Mouse (Mus musculus): ENCODE results near the gene Wdr75. TPM values are rescaled to one million over a fixed set of nuclear protein-coding genes. Genes with fewer than 3 reads are reported as not detected.

Wdr75 gene
- polyA plus RNA-seq, 1 experiment: 25.2 TPM

DNA sequence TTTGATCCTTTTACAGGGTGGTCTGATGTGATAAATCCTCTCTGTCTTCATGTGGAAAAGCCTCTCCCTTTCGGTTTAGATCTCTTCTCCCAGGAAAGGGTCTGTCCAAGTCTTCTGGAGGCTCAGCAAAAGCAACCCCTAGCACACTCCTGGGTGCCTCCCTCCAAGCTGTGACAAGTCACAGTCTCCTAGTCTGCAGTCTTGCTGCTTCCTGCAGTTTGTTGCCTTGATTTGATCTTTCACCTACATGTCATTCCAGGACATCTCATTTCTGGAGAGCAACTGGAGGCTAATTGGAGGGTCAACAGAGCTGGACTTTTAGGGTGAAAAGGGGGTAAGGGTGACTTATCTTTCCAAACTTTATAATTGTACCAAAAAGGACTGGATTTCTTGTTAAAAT is 70.3 kb downstream of the Wdr75 start:
- Histone ChIP-seq H3K79me2 (ENCODE audit: control insufficient read depth, insufficient read depth) (no peaks in the 10 kb centered on the region), H3K4me3 (no peak overlapping the region), H3K27me3 (ENCODE audit: control insufficient read depth, insufficient read depth, insufficient read length) (no peaks in the 10 kb centered on the region), H3K36me3 (ENCODE audit: control insufficient read depth, insufficient read depth) (no peaks in the 10 kb centered on the region), H3ac (ENCODE audit: control insufficient read depth, insufficient read length) (no peak overlapping the region), H3K4me2 (ENCODE audit: low read depth) (no peak overlapping the region)
- TF ChIP-seq POLR2AphosphoS2 (IDR thresholded peaks at IDR 0.05; ENCODE audit: insufficient read length, low read depth): no peak
- no peak for TF ChIP-seq REST (IDR thresholded peaks at IDR 0.05; ENCODE audit: insufficient read depth, insufficient read length)
- no peak for TF ChIP-seq CEBPB (IDR thresholded peaks at IDR 0.05; ENCODE audit: insufficient read depth, poor library complexity, severe bottlenecking)
- no peak for TF ChIP-seq POLR2A (IDR thresholded peaks at IDR 0.05; ENCODE audit: insufficient read length, low read depth)

DNA sequence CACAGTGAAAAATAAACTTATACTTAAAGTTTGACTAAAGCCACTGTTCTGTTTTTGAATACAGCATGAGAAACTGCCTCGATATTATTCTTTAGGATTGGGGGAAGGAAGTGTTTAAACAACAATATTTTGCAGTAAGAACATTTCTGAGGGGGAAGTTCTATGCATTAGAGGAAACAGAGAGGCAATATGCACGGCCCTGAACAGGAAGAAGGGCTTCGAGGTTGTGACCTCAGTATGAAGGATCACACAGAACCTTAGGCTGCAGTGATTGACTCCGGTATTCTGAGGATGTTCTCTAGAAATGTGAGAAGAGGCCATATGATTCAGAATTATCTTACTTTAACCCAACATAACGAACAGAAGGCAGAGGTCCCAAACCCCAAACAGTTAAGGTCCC is 70.8 kb downstream of the Wdr75 start:
- Histone ChIP-seq H3K4me3 (no peak overlapping the region), H3K36me3 (ENCODE audit: control insufficient read depth, insufficient read depth) (no peaks in the 10 kb centered on the region), H3K27me3 (ENCODE audit: control insufficient read depth, insufficient read depth, insufficient read length) (no peaks in the 10 kb centered on the region), H3K4me2 (ENCODE audit: low read depth) (no peak overlapping the region), H3K79me2 (ENCODE audit: control insufficient read depth, insufficient read depth) (no peaks in the 10 kb centered on the region), H3ac (ENCODE audit: control insufficient read depth, insufficient read length) (no peak overlapping the region)
- TF ChIP-seq USF1 (IDR thresholded peaks at IDR 0.05; ENCODE audit: low read depth) (no peak), E2F4 (IDR thresholded peaks at IDR 0.05; ENCODE audit: insufficient read depth) (no peak), POLR2AphosphoS2 (IDR thresholded peaks at IDR 0.05; ENCODE audit: insufficient read length, low read depth) (no peak)

GRCm38 (mm10) chr1:45866288-45867018 is 71.5 kb downstream of the Wdr75 start:
- H3K4me2 ChIP-seq (ENCODE audit: low read depth): no peak overlapping the region
- no peaks in the 10 kb centered on the region for H3K79me2 ChIP-seq (ENCODE audit: control insufficient read depth, insufficient read depth)
- H3K36me3 ChIP-seq (ENCODE audit: control insufficient read depth, insufficient read depth): no peaks in the 10 kb centered on the region
- H3K27me3 ChIP-seq (ENCODE audit: control insufficient read depth, insufficient read depth, insufficient read length): no peaks in the 10 kb centered on the region
- no peak overlapping the region for H3K4me3 ChIP-seq
- TF ChIP-seq TCF12 (IDR thresholded peaks at IDR 0.05; ENCODE audit: insufficient read depth, poor library complexity, severe bottlenecking): no peak
- no peak for TF ChIP-seq MAX (IDR thresholded peaks at IDR 0.05; ENCODE audit: low read depth)
- TF ChIP-seq USF1 (IDR thresholded peaks at IDR 0.05; ENCODE audit: low read depth): no peak
- TF ChIP-seq REST (IDR thresholded peaks at IDR 0.05; ENCODE audit: insufficient read depth, insufficient read length): no peak
- no peak for TF ChIP-seq CEBPB (IDR thresholded peaks at IDR 0.05; ENCODE audit: insufficient read depth, poor library complexity, severe bottlenecking)
- TF ChIP-seq TCF3 (IDR thresholded peaks at IDR 0.05; ENCODE audit: insufficient read length, low read depth): no peak
- no peak for TF ChIP-seq MYOG (IDR thresholded peaks at IDR 0.05; ENCODE audit: control insufficient read depth in 1 of 3, insufficient read depth in 1 of 3, insufficient read length in 2 of 3, low read depth in 2 of 3)
- no peak for TF ChIP-seq E2F4 (IDR thresholded peaks at IDR 0.05; ENCODE audit: insufficient read depth)
- no peak for TF ChIP-seq MYOD1 (IDR thresholded peaks at IDR 0.05; ENCODE audit: control insufficient read depth in 1 of 3, insufficient read length in 2 of 3, low read depth in 2 of 3)
- TF ChIP-seq SRF (IDR thresholded peaks at IDR 0.05; ENCODE audit: control insufficient read depth, insufficient read length, low read depth): no peak
- no peak for TF ChIP-seq POLR2A (IDR thresholded peaks at IDR 0.05; ENCODE audit: insufficient read length, low read depth)
- no peak for TF ChIP-seq POLR2AphosphoS2 (IDR thresholded peaks at IDR 0.05; ENCODE audit: insufficient read length, low read depth)
- no peak overlapping the region for H3ac ChIP-seq (ENCODE audit: control insufficient read depth, insufficient read length)

- TF ChIP-seq E2F4 (IDR thresholded peaks at IDR 0.05; ENCODE audit: insufficient read depth) (no peak), SRF (IDR thresholded peaks at IDR 0.05; ENCODE audit: control insufficient read depth, insufficient read length, low read depth) (no peak), MAX (IDR thresholded peaks at IDR 0.05; ENCODE audit: low read depth) (no peak), TCF3 (IDR thresholded peaks at IDR 0.05; ENCODE audit: insufficient read length, low read depth) (no peak), CEBPB (IDR thresholded peaks at IDR 0.05; ENCODE audit: insufficient read depth, poor library complexity, severe bottlenecking) (no peak), POLR2A (IDR thresholded peaks at IDR 0.05; ENCODE audit: insufficient read length, low read depth) (no peak), REST (IDR thresholded peaks at IDR 0.05; ENCODE audit: insufficient read depth, insufficient read length) (no peak), POLR2AphosphoS2 (IDR thresholded peaks at IDR 0.05; ENCODE audit: insufficient read length, low read depth) (no peak), USF1 (IDR thresholded peaks at IDR 0.05; ENCODE audit: low read depth) (no peak)
- H3K27me3 ChIP-seq (ENCODE audit: control insufficient read depth, insufficient read depth, insufficient read length): no peaks in the 10 kb centered on the region
Observed at GRCm38 (mm10) chr1:45868050-45868449, 73.1 kb downstream of the Wdr75 start.

DNA sequence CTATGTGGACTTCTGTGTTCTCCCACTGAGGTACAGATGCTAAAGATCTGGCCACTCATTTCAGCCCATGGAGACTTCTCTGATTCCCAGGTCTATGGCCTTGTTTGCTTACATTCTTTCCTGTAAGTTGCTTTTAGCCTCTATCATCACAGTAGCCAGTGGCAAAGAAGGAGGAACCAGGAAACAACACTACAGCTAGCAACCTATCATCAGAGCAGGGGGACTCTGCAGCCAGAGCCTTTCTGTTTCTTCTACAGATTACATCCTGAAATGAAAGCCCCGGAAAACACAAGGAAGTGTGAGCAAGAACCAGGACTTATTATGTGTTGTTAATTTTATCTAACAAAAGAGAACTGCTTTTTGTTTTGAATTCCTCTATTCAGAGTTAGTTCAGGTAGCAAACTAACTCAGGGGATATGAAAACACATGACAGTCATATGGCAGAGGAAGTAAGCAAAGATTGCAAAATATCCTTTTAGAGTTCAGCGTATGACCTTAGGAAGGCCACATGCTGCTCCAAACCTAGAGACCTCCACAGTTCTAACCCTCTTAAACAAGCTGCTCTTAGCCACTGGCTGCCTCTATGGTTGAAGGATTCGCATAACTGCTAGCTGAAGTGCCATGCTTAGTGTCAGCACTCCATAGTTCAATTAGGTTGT is 73.6 kb downstream of the Wdr75 start:
- no peak overlapping the region for H3K4me3 ChIP-seq
- no peak overlapping the region for H3ac ChIP-seq (ENCODE audit: control insufficient read depth, insufficient read length)
- H3K4me2 ChIP-seq (ENCODE audit: low read depth): no peak overlapping the region
- H3K36me3 ChIP-seq (ENCODE audit: control insufficient read depth, insufficient read depth): no peaks in the 10 kb centered on the region
- no peak for TF ChIP-seq USF1 (IDR thresholded peaks at IDR 0.05; ENCODE audit: low read depth)
- TF ChIP-seq CEBPB (IDR thresholded peaks at IDR 0.05; ENCODE audit: insufficient read depth, poor library complexity, severe bottlenecking): no peak
- TF ChIP-seq POLR2A (IDR thresholded peaks at IDR 0.05; ENCODE audit: insufficient read length, low read depth): no peak
- no peak for TF ChIP-seq MAX (IDR thresholded peaks at IDR 0.05; ENCODE audit: low read depth)
- H3K27me3 ChIP-seq (ENCODE audit: control insufficient read depth, insufficient read depth, insufficient read length): no peaks in the 10 kb centered on the region
- no peaks in the 10 kb centered on the region for H3K79me2 ChIP-seq (ENCODE audit: control insufficient read depth, insufficient read depth)

More at GRCm38 (mm10) chr1:45868050-45868449, 73.1 kb downstream of the Wdr75 start:
- Histone ChIP-seq H3K4me2 (ENCODE audit: low read depth) (no peak overlapping the region), H3K79me2 (ENCODE audit: control insufficient read depth, insufficient read depth) (no peaks in the 10 kb centered on the region), H3K36me3 (ENCODE audit: control insufficient read depth, insufficient read depth) (no peaks in the 10 kb centered on the region), H3ac (ENCODE audit: control insufficient read depth, insufficient read length) (no peak overlapping the region), H3K4me3 (no peak overlapping the region)

Other genes with a start within 250 kb of the Wdr75 start
- gene Gm5269, start 95.1 kb downstream of the Wdr75 start, polyA plus RNA-seq (2012; fragmentation: generic; extraction: Trizol): not detected
- gene Slc40a1, start 131.4 kb downstream of the Wdr75 start, polyA plus RNA-seq (2012; fragmentation: generic; extraction: Trizol): 21.7 TPM